Mouse (Mus musculus): Measurements from ENCODE around the gene Evx2.

- no peak for TF ChIP-seq CTCF (IDR thresholded peaks at IDR 0.05; ENCODE audit: low read depth)
- TF ChIP-seq EP300 (optimal IDR thresholded peaks at IDR 0.05): no peak
Measured at GRCm38 (mm10) chr2:74620368-74620767, 39.0 kb downstream of the Evx2 start.
